Mouse (Mus musculus): ENCODE data around the gene Ikzf3.
A peak's percentile ranks its signal among the peaks of the same experiment; 100 is the strongest.

Ikzf3 gene

GRCm38 (mm10) chr11:98545711-98546231 lies at the start of gene Ikzf3:
TSS of gene Ikzf3 (minus strand) at chr11:98546031.
- DNase-seq (ENCODE audit: low spot score in 2 of 2): peak; percentile 78 to 79

GRCm38 (mm10) chr11:98595473-98595872 lies 49.6 kb upstream of the Ikzf3 start:
- DNase-seq (ENCODE audit: low spot score in 2 of 2): no peak

GRCm38 (mm10) chr11:98595021-98595420 lies 49.2 kb upstream of the Ikzf3 start:
- no peak for DNase-seq (ENCODE audit: low spot score in 2 of 2)

- DNase-seq (ENCODE audit: low spot score in 2 of 2): no peak
These were observed 45.0 kb upstream of the Ikzf3 start for GRCm38 (mm10) chr11:98590548-98591445.

- no peak for DNase-seq (ENCODE audit: low spot score in 2 of 2)
These were observed 43.5 kb upstream of the Ikzf3 start for GRCm38 (mm10) chr11:98589306-98589705.

GRCm38 (mm10) chr11:98588833-98589281 lies 43.0 kb upstream of the Ikzf3 start:
- no peak for DNase-seq (ENCODE audit: low spot score in 2 of 2)

GRCm38 (mm10) chr11:98587684-98588546 lies 42.1 kb upstream of the Ikzf3 start:
- no peak for DNase-seq (ENCODE audit: low spot score in 2 of 2)

GRCm38 (mm10) chr11:98586892-98587563 lies 41.2 kb upstream of the Ikzf3 start, which contains the start of gene Ormdl3:
TSS of gene Ormdl3 (minus strand) at chr11:98587368.
- DNase-seq (ENCODE audit: low spot score in 2 of 2): peak; percentile 96 to 98

GRCm38 (mm10) chr11:98586087-98586891 lies 40.5 kb upstream of the Ikzf3 start:
- DNase-seq (ENCODE audit: low spot score in 2 of 2): peak in 1 of 2 experiments; percentile 22

GRCm38 (mm10) chr11:98584629-98585177 lies 38.9 kb upstream of the Ikzf3 start:
- no peak for DNase-seq (ENCODE audit: low spot score in 2 of 2)

GRCm38 (mm10) chr11:98584146-98584545 lies 38.3 kb upstream of the Ikzf3 start:
- no peak for DNase-seq (ENCODE audit: low spot score in 2 of 2)

GRCm38 (mm10) chr11:98583571-98583970 lies 37.7 kb upstream of the Ikzf3 start:
- peak in 1 of 2 experiments; percentile 31 for DNase-seq (ENCODE audit: low spot score in 2 of 2)

- DNase-seq (ENCODE audit: low spot score in 2 of 2): no peak
These were observed 37.4 kb upstream of the Ikzf3 start for GRCm38 (mm10) chr11:98583265-98583552.

GRCm38 (mm10) chr11:98582551-98583264 lies 36.9 kb upstream of the Ikzf3 start:
- no peak for DNase-seq (ENCODE audit: low spot score in 2 of 2)

- no peak for DNase-seq (ENCODE audit: low spot score in 2 of 2)
These were observed 36.2 kb upstream of the Ikzf3 start for GRCm38 (mm10) chr11:98582030-98582388.

- DNase-seq (ENCODE audit: low spot score in 2 of 2): no peak
These were observed 35.6 kb upstream of the Ikzf3 start for GRCm38 (mm10) chr11:98581286-98582029.

GRCm38 (mm10) chr11:98580301-98581121 lies 34.7 kb upstream of the Ikzf3 start:
- no peak for DNase-seq (ENCODE audit: low spot score in 2 of 2)

- no peak for DNase-seq (ENCODE audit: low spot score in 2 of 2)
These were observed 31.9 kb upstream of the Ikzf3 start for GRCm38 (mm10) chr11:98577776-98578175.
